In genomic region chrX:93279940-93280339, GRCm38 (mm10) we compare ENCODE assay signal across 17 mouse cellular contexts. TPM values are rescaled to one million over a fixed set of nuclear protein-coding genes. Genes with fewer than 3 reads are reported as not detected.
"Had no signal": no experiment of that assay in that cellular context is flagged by ENCODE, and none has a peak within 500 bp of the region (broad histone marks: within the 10 kb centered on the region; RNA-seq: fewer than 3 reads in every experiment).

No protein-coding gene starts in this region.

- H3K27ac ChIP-seq: kidney, postnatal 0 days; layer of hippocampus, adult 2 months; limb, embryonic 13.5 days; liver, embryonic 15.5 days; midbrain, embryonic 12.5 days; stomach, embryonic 15.5 days had no signal

- H3K4me3 ChIP-seq: layer of hippocampus, adult 2 months; limb, embryonic 13.5 days; liver, embryonic 15.5 days; midbrain, embryonic 12.5 days; stomach, embryonic 15.5 days had no signal

- H3K36me3 ChIP-seq: limb, embryonic 13.5 days; liver, embryonic 15.5 days; midbrain, embryonic 12.5 days; stomach, embryonic 15.5 days had no signal

- H3K4me1 ChIP-seq: liver, embryonic 15.5 days; midbrain, embryonic 12.5 days; stomach, embryonic 15.5 days had no signal

- H3K9ac ChIP-seq: limb, embryonic 13.5 days; liver, embryonic 15.5 days; lung, embryonic 14.5 days; midbrain, embryonic 12.5 days; stomach, embryonic 15.5 days had no signal

- DNase-seq: kidney, postnatal 36 days; left cerebral cortex, postnatal 4 days; lung, embryonic 14.5 days; lung, postnatal 10 days; lung, postnatal 4 days; right cerebral cortex, postnatal 14 days; thymus, adult 2 months; thymus, postnatal 36 days had no signal

- H3K9me3 ChIP-seq: limb, embryonic 13.5 days; liver, embryonic 15.5 days; midbrain, embryonic 12.5 days; stomach, embryonic 15.5 days had no signal

- H3K4me2 ChIP-seq: limb, embryonic 13.5 days; liver, embryonic 15.5 days; lung, embryonic 14.5 days; midbrain, embryonic 12.5 days; stomach, embryonic 15.5 days had no signal

RNA-seq across cellular contexts. Expression of gene Arx, which starts 6.3 kb away (rescaled TPM):
- total RNA-seq: liver, adult 2 months; megakaryocyte-erythroid progenitor cell, adult 5-6 weeks had no signal
- polyA plus RNA-seq: liver, adult 2 months; lung, embryonic 14.5 days; spleen, adult 2 months; thymus, adult 2 months had no signal
